Mouse (Mus musculus) layer of hippocampus, adult 18-20 months (tissue): ENCODE results near the gene Cab39. TPM values are rescaled to one million over a fixed set of nuclear protein-coding genes. Genes with fewer than 3 reads are reported as not detected.
A peak's percentile ranks its signal among the peaks of the same experiment; 100 is the strongest.

ENCODE experiments used
- DNase-seq, 2 experiments: peaks; one replicate each; pipeline ENCODE4 v3.0.0; 2022; ENCODE audit warnings: low spot score in 2 of 2
- long read RNA-seq: library from polyadenylated mRNA; stranded (forward); transcript quantifications from one replicate; pipeline ENCODE4 v2.0.0, GENCODE M21; 2021
- total RNA-seq, 2 experiments: library from RNA; stranded (reverse); gene quantifications; 2 replicates each; pipeline ENCODE4 v1.2.3; 2021

The Cab39 gene
- total RNA-seq: 100 to 1,000 TPM; 146 to 163 TPM
- long read RNA-seq, transcript Cab39-202 (9 exons, 3,805 nt): major isoform, 162 of 203 reads
- long read RNA-seq, partial matches to known transcripts: 12 of 203 reads
- long read RNA-seq, other reads (novel, unspliced or antisense): 28 of 203 reads

GRCm38 (mm10) chr1:85793208-85794105, at the start of gene Cab39:
Cab39 (plus strand) TSS chr1:85793441.
- DNase-seq: peak; percentile 83 to 90

- no peak for DNase-seq
These were observed 48.7 kb upstream of the Cab39 start for GRCm38 (mm10) chr1:85744539-85744938.

GRCm38 (mm10) chr1:85746511-85746910, 46.7 kb upstream of the Cab39 start:
- no peak for DNase-seq

- DNase-seq: no peak
These were observed 43.4 kb upstream of the Cab39 start for GRCm38 (mm10) chr1:85749829-85750228.

- no peak for DNase-seq
These were observed 42.6 kb upstream of the Cab39 start for GRCm38 (mm10) chr1:85750650-85751049.

GRCm38 (mm10) chr1:85751494-85751893, 41.7 kb upstream of the Cab39 start:
- no peak for DNase-seq

- DNase-seq: no peak
These were observed 41.1 kb upstream of the Cab39 start for GRCm38 (mm10) chr1:85751932-85752680.

GRCm38 (mm10) chr1:85757531-85758230, 35.6 kb upstream of the Cab39 start:
- DNase-seq: peak in 1 of 2 experiments; percentile 12

GRCm38 (mm10) chr1:85758231-85758968, 34.8 kb upstream of the Cab39 start:
- peak in 1 of 2 experiments; percentile 37 for DNase-seq

- DNase-seq: no peak
These were observed 34.3 kb upstream of the Cab39 start for GRCm38 (mm10) chr1:85758969-85759293.

GRCm38 (mm10) chr1:85761665-85762064, 31.6 kb upstream of the Cab39 start:
- DNase-seq: no peak

- no peak for DNase-seq
These were observed 29.9 kb upstream of the Cab39 start for GRCm38 (mm10) chr1:85763386-85763785.

GRCm38 (mm10) chr1:85764291-85764690, 28.9 kb upstream of the Cab39 start:
- no peak for DNase-seq

GRCm38 (mm10) chr1:85766120-85766519, 27.1 kb upstream of the Cab39 start:
- DNase-seq: no peak

GRCm38 (mm10) chr1:85767754-85768153, 25.5 kb upstream of the Cab39 start:
- no peak for DNase-seq

GRCm38 (mm10) chr1:85771976-85772375, 21.3 kb upstream of the Cab39 start:
- DNase-seq: no peak

- no peak for DNase-seq
These were observed 18.1 kb upstream of the Cab39 start for GRCm38 (mm10) chr1:85775136-85775535.

- DNase-seq: no peak
These were observed 17.1 kb upstream of the Cab39 start for GRCm38 (mm10) chr1:85776154-85776553.

- no peak for DNase-seq
These were observed 14.8 kb upstream of the Cab39 start, which contains the start of gene A630001G21Rik for GRCm38 (mm10) chr1:85778436-85778835. A630001G21Rik (minus strand) TSS chr1:85778643.

GRCm38 (mm10) chr1:85779012-85779411, 14.2 kb upstream of the Cab39 start:
- no peak for DNase-seq
